ENCODE assay signal across 16 mouse cellular contexts in genomic region chr5:122258027-122258741, GRCm38 (mm10). TPM values are rescaled to one million over a fixed set of nuclear protein-coding genes. Genes with fewer than 3 reads are reported as not detected.
DNase-seq lines count a peak whose midpoint lies in the region; ATAC-seq and TF ChIP-seq lines count a peak whose summit lies in the region.
"Had no signal": no experiment of that assay in that cellular context is flagged by ENCODE, and none has a peak within 500 bp of the region (broad histone marks: within the 10 kb centered on the region; RNA-seq: fewer than 3 reads in every experiment).

No protein-coding gene starts in this region.

- no peaks in the 10 kb centered on the region; the same call in 1 of the 2 replicates for H3K4me1 ChIP-seq in lung, embryonic 16.5 days (replicated peaks; ENCODE audit: control insufficient read depth, insufficient read depth, low read length)
- H3K4me1 ChIP-seq in CH12.LX (ENCODE audit: control insufficient read depth in 1 of 2, insufficient read depth in 2 of 2), result peaks cover 18 to 58% of the 10 kb centered on the region in 2 experiments
- no peaks in the 10 kb centered on the region for H3K4me1 ChIP-seq in forebrain, embryonic 11.5 days (replicated peaks; ENCODE audit: control insufficient read depth, insufficient read depth, low read length)
- H3K4me1 ChIP-seq: heart, embryonic 12.5 days had no signal

- H3K4me3 ChIP-seq in lung, embryonic 16.5 days (ENCODE audit: low read length), result no peak overlapping the region
- H3K4me3 ChIP-seq in CH12.LX (replicated peaks in 1 of 3; ENCODE audit: low read depth in 2 of 3, low read length in 2 of 3, poor library complexity in 1 of 3), result peak overlapping the region in 1 of 3 experiments; percentile 7
- no peak overlapping the region for H3K4me3 ChIP-seq in forebrain, embryonic 11.5 days (ENCODE audit: low read depth, low read length)
- H3K4me3 ChIP-seq: heart, embryonic 12.5 days; midbrain, embryonic 15.5 days had no signal

- no peaks in the 10 kb centered on the region for H3K9me3 ChIP-seq in lung, embryonic 16.5 days (ENCODE audit: control insufficient read depth, low read length)
- H3K9me3 ChIP-seq in CH12.LX (replicated peaks; ENCODE audit: low read length), result no peaks in the 10 kb centered on the region
- no peaks in the 10 kb centered on the region for H3K9me3 ChIP-seq in forebrain, embryonic 11.5 days (ENCODE audit: control insufficient read depth, low read length)
- H3K9me3 ChIP-seq: heart, embryonic 12.5 days; midbrain, embryonic 15.5 days had no signal

- H3K27me3 ChIP-seq in lung, embryonic 16.5 days (ENCODE audit: control insufficient read depth, insufficient read depth, low read depth, low read length), result no peaks in the 10 kb centered on the region
- H3K27me3 ChIP-seq in CH12.LX (replicated peaks), result no peaks in the 10 kb centered on the region
- H3K27me3 ChIP-seq in forebrain, embryonic 11.5 days (ENCODE audit: control insufficient read depth, insufficient read depth, low read length), result no peaks in the 10 kb centered on the region
- H3K27me3 ChIP-seq: heart, embryonic 12.5 days; midbrain, embryonic 15.5 days had no signal

- in situ Hi-C loops in CH12.LX (cut with MboI; ENCODE audit: low pct_ligation_motif_present, low pct_unique_long_range_greater_than_20kb, low sequenced_read_pairs), result loop anchor here (25.0 kb wide), 1 partner anchor 121 kb away; the partner anchor contains the start of gene Ccdc63

- no peak for TF ChIP-seq POLR2A in CH12.LX (IDR thresholded peaks at IDR 0.05; ENCODE audit: low read depth, low read length)

- ATAC-seq in lung, embryonic 16.5 days (ENCODE audit: low read depth), result peak; percentile 65; the same call in 1 of the 2 replicates
- peak; percentile 40 for ATAC-seq in monocyte, adult 5-6 weeks (replicated peaks; ENCODE audit: insufficient number of reproducible peaks, low FRiP score, low TSS enrichment, poor library complexity, severe bottlenecking)
- ATAC-seq in forebrain, embryonic 11.5 days (replicated peaks; ENCODE audit: low FRiP score), result no peak
- ATAC-seq: hindbrain, embryonic 16.5 days; midbrain, embryonic 15.5 days had no signal

- peaks cover 22% of the 10 kb centered on the region for H3K36me3 ChIP-seq in lung, embryonic 16.5 days (ENCODE audit: control insufficient read depth, insufficient read depth, low read length)
- H3K36me3 ChIP-seq in CH12.LX (replicated peaks in 1 of 2; ENCODE audit: control insufficient read depth in 1 of 2, insufficient read depth in 1 of 2, low read length in 1 of 2), result peaks cover 45 to 60% of the 10 kb centered on the region in 2 experiments
- peaks cover 10% of the 10 kb centered on the region for H3K36me3 ChIP-seq in forebrain, embryonic 11.5 days (ENCODE audit: control insufficient read depth, insufficient read depth, low read length)

- H3K9ac ChIP-seq in lung, embryonic 16.5 days (ENCODE audit: low read length), result no peak overlapping the region
- no peak overlapping the region for H3K9ac ChIP-seq in CH12.LX (ENCODE audit: insufficient read depth, low read depth)
- no peak overlapping the region for H3K9ac ChIP-seq in forebrain, embryonic 11.5 days (ENCODE audit: low read length)
- H3K9ac ChIP-seq: heart, embryonic 12.5 days; midbrain, embryonic 15.5 days had no signal

- TF ChIP-seq EP300 in CH12.LX (IDR thresholded peaks at IDR 0.05; ENCODE audit: low read length), result peak; percentile 62

- no peaks in the 10 kb centered on the region for H3K79me2 ChIP-seq in CH12.LX (replicated peaks; ENCODE audit: control insufficient read depth, extremely low read depth, insufficient read depth, poor library complexity, severe bottlenecking)

- DNase-seq in lung, postnatal 25 days (ENCODE audit: low spot score), result no peak
- DNase-seq in B cell, adult 2 months, result peak; percentile 53 to 57
- DNase-seq in CH12.LX (ENCODE audit: extremely low read depth), result peak; percentile 35
- DNase-seq in cerebellum, adult 18-20 months, result no peak
- DNase-seq in forebrain, embryonic 11.5 days (ENCODE audit: low spot score), result no peak
- DNase-seq: adrenal gland, postnatal 25 days; cerebellum, adult 9-10 months; gastrocnemius, postnatal 36 days; heart, postnatal 4 days; kidney, adult 9 months; kidney, postnatal 4 days had no signal

- WGBS in lung, embryonic 16.5 days, result 60% methylated on average over 6 of the region's 6 CpGs
- 86% methylated on average over 6 of the region's 6 CpGs for WGBS in forebrain, embryonic 11.5 days

- TF ChIP-seq RAD21 in CH12.LX (IDR thresholded peaks at IDR 0.05; ENCODE audit: low read depth, low read length), result no peak; the same call in 1 of the 2 replicates

- no peak overlapping the region for H3K4me2 ChIP-seq in lung, embryonic 16.5 days (ENCODE audit: low read depth, low read length)
- peak overlapping the region; percentile 27; the same call in 1 of the 2 replicates for H3K4me2 ChIP-seq in CH12.LX (ENCODE audit: insufficient read depth, low read depth, poor library complexity, severe bottlenecking)
- H3K4me2 ChIP-seq in forebrain, embryonic 11.5 days (ENCODE audit: low read depth, low read length, severe bottlenecking), result no peak overlapping the region
- H3K4me2 ChIP-seq: heart, embryonic 12.5 days; midbrain, embryonic 15.5 days had no signal

- no peak overlapping the region for H3K27ac ChIP-seq in lung, embryonic 16.5 days (ENCODE audit: low read length)
- peak overlapping the region; percentile 81 for H3K27ac ChIP-seq in CH12.LX (ENCODE audit: insufficient read depth, low read depth)
- H3K27ac ChIP-seq in forebrain, embryonic 11.5 days (ENCODE audit: low read depth, low read length), result no peak overlapping the region
- H3K27ac ChIP-seq: midbrain, embryonic 15.5 days had no signal

- TF ChIP-seq CTCF in CH12.LX (conservative IDR thresholded peaks at IDR 0.05 in 1 of 2, IDR thresholded peaks at IDR 0.05 in 1 of 2; ENCODE audit: low read depth in 2 of 2, low read length in 2 of 2), result no peak

- dilution Hi-C loops in CH12.LX (cut with MboI; ENCODE audit: extremely low pct_ligation_motif_present, extremely low pct_unique_long_range_greater_than_20kb, low sequenced_read_pairs), result no loop called here

TF ChIP-seq in CH12.LX, 34 proteins besides CTCF, POLR2A, EP300 and RAD21:
- TF ChIP-seq SMC3 (IDR thresholded peaks at IDR 0.05; ENCODE audit: low read depth, low read length) (no peak), UBTF (IDR thresholded peaks at IDR 0.05; ENCODE audit: low read depth, low read length) (no peak), PAX5 (IDR thresholded peaks at IDR 0.05; ENCODE audit: low read length) (no peak), BHLHE40 (IDR thresholded peaks at IDR 0.05; ENCODE audit: low read depth, low read length) (peak; percentile 65), MEF2A (IDR thresholded peaks at IDR 0.05; ENCODE audit: borderline replicate concordance, low read depth, low read length) (peak; percentile 78; the same call in 1 of the 2 replicates), ZMIZ1 (IDR thresholded peaks at IDR 0.05; ENCODE audit: low read depth, low read length) (no peak), ZKSCAN1 (IDR thresholded peaks at IDR 0.05; ENCODE audit: borderline replicate concordance, low read depth, low read length) (no peak)

RNA-seq across cellular contexts. Expression of gene Tctn1, which starts 6.1 kb away (rescaled TPM):
- 6.5 and 7.4 TPM in 2 replicates for polyA plus RNA-seq in lung, embryonic 16.5 days (2015; fragmentation: Nextera tagmentation; extraction: Ambion mirVana)
- total RNA-seq in CH12.LX (2012; rRNA removed), result 7.6 and 8.8 TPM in 2 replicates
- total RNA-seq in CH12.LX (2014; rRNA removed), result 2.6 and 2.9 TPM in 2 replicates
- polyA plus RNA-seq in CH12.LX (2012; ENCODE audit: insufficient read length, low read depth), result 3.7 and 4.4 TPM in 2 replicates
- 1.1 to 4.4 TPM (median 2.0 TPM) in 3 replicates for total RNA-seq in monocyte, adult 5-6 weeks (2017)
- 5.2 and 7.5 TPM in 2 replicates for polyA plus RNA-seq in forebrain, embryonic 11.5 days (2014; fragmentation: Nextera tagmentation; extraction: Ambion mirVana)

RNA-seq across cellular contexts. Expression of gene Pptc7, which starts 26.0 kb away (rescaled TPM):
- polyA plus RNA-seq in lung, embryonic 16.5 days (2015; fragmentation: Nextera tagmentation; extraction: Ambion mirVana), result 8.6 and 8.9 TPM in 2 replicates
- 17.1 and 19.9 TPM in 2 replicates for total RNA-seq in CH12.LX (2012; rRNA removed)
- total RNA-seq in CH12.LX (2014; rRNA removed), result 25.6 and 25.9 TPM in 2 replicates
- polyA plus RNA-seq in CH12.LX (2012; ENCODE audit: insufficient read length, low read depth), result 22.2 and 23.6 TPM in 2 replicates
- 33.3 to 37.2 TPM (median 36.9 TPM) in 3 replicates for total RNA-seq in monocyte, adult 5-6 weeks (2017)
- 9.1 and 9.8 TPM in 2 replicates for polyA plus RNA-seq in forebrain, embryonic 11.5 days (2014; fragmentation: Nextera tagmentation; extraction: Ambion mirVana)

RNA-seq across cellular contexts. Expression of gene Hvcn1, which starts 51.6 kb away (rescaled TPM):
- 4.4 and 5.0 TPM in 2 replicates for polyA plus RNA-seq in lung, embryonic 16.5 days (2015; fragmentation: Nextera tagmentation; extraction: Ambion mirVana)
- 156 and 167 TPM in 2 replicates for total RNA-seq in CH12.LX (2012; rRNA removed)
- 132 and 143 TPM in 2 replicates for total RNA-seq in CH12.LX (2014; rRNA removed)
- 145 and 159 TPM in 2 replicates for polyA plus RNA-seq in CH12.LX (2012; ENCODE audit: insufficient read length, low read depth)
- total RNA-seq in monocyte, adult 5-6 weeks (2017), result 25.7 to 39.4 TPM (median 30.3 TPM) in 3 replicates
- 8.6 and 11.1 TPM in 2 replicates for polyA plus RNA-seq in forebrain, embryonic 11.5 days (2014; fragmentation: Nextera tagmentation; extraction: Ambion mirVana)

Comparison
In these comparisons a context has a peak if more than half of its experiments do, and no peak if none do; other contexts are left out.
1. DNase-seq: peak in B cell, adult 2 months (2 of 2) and CH12.LX (single experiment); none in lung, postnatal 25 days (single experiment), cerebellum, adult 18-20 months (0 of 2) and forebrain, embryonic 11.5 days (single experiment).
2. RNA of gene Hvcn1, which starts 51.6 kb away (polyA plus RNA-seq): 145 to 159 TPM in CH12.LX; 8.6 to 11.1 TPM in forebrain, embryonic 11.5 days and 4.4 to 5.0 TPM in lung, embryonic 16.5 days; every median in the first group is over 10 times any median in the second.